Mouse (Mus musculus): ENCODE measurements around the gene Sdk1.

- TF ChIP-seq POLR2A (IDR thresholded peaks at IDR 0.05; ENCODE audit: low read depth, low read length) (no peak), CTCF (IDR thresholded peaks at IDR 0.05; ENCODE audit: extremely low read depth, insufficient read length, insufficient replicate concordance, low read depth, low read length) (no peak)
Measured at GRCm38 (mm10) chr5:141368567-141368966, 127.3 kb downstream of the Sdk1 start.

Measured in small intestine, adult 2 months (tissue).